In genomic region chr17:9765680-9766250, GRCm38 (mm10) we compare ENCODE assay signal across 11 mouse cellular contexts.
DNase-seq lines count a peak whose midpoint lies in the region; ATAC-seq and TF ChIP-seq lines count a peak whose summit lies in the region.
"Had no signal": no experiment of that assay in that cellular context is flagged by ENCODE, and none has a peak within 500 bp of the region (broad histone marks: within the 10 kb centered on the region; RNA-seq: fewer than 3 reads in every experiment).

No protein-coding gene starts in this region.

- peak overlapping the region; percentile 15; the same call in 1 of the 2 replicates for H3K27ac ChIP-seq in cortical plate, adult 2 months (ENCODE audit: insufficient read depth, low read length)
- H3K27ac ChIP-seq in hindbrain, embryonic 11.5 days (ENCODE audit: low read depth, low read length) = peak overlapping the region; percentile 91
- peak overlapping the region; percentile 79 for H3K27ac ChIP-seq in midbrain, embryonic 15.5 days

- no peak overlapping the region; the same call in 1 of the 2 replicates for H3K4me3 ChIP-seq in cortical plate, adult 2 months (ENCODE audit: insufficient read depth, low read length)
- no peak overlapping the region for H3K4me3 ChIP-seq in hindbrain, embryonic 11.5 days (ENCODE audit: low read depth, low read length)
- H3K4me3 ChIP-seq in midbrain, embryonic 15.5 days = no peak overlapping the region

- no peak for TF ChIP-seq CTCF in cortical plate, adult 2 months (IDR thresholded peaks at IDR 0.05; ENCODE audit: extremely low read depth, insufficient read depth, low read length)

- ATAC-seq in hindbrain, embryonic 11.5 days (ENCODE audit: low FRiP score) = no peak
- no peak for ATAC-seq in midbrain, embryonic 15.5 days (replicated peaks)

- WGBS in hindbrain, embryonic 11.5 days = 44% methylated on average over 5 of the region's 5 CpGs
- WGBS in midbrain, embryonic 15.5 days = 47% methylated on average over 5 of the region's 5 CpGs

- no peaks in the 10 kb centered on the region for H3K9me3 ChIP-seq in hindbrain, embryonic 11.5 days (ENCODE audit: control insufficient read depth, low read length)
- H3K9me3 ChIP-seq in midbrain, embryonic 15.5 days = no peaks in the 10 kb centered on the region
- H3K9me3 ChIP-seq: limb, embryonic 10.5 days had no signal

- peaks cover 4% of the 10 kb centered on the region; the same call in 1 of the 2 replicates for H3K4me1 ChIP-seq in cortical plate, adult 2 months (ENCODE audit: control insufficient read depth, insufficient read depth, low read length)
- H3K4me1 ChIP-seq in hindbrain, embryonic 11.5 days (replicated peaks; ENCODE audit: control insufficient read depth, insufficient read depth, low read length) = 0 out of 2 replicates have a peak, but pooled peaks cover 2% of the 10 kb centered on the region
- peaks cover 34% of the 10 kb centered on the region for H3K4me1 ChIP-seq in midbrain, embryonic 15.5 days

- no peaks in the 10 kb centered on the region for H3K36me3 ChIP-seq in hindbrain, embryonic 11.5 days (ENCODE audit: control insufficient read depth, insufficient read depth, low read length)
- H3K36me3 ChIP-seq in midbrain, embryonic 15.5 days (replicated peaks) = no peaks in the 10 kb centered on the region
- H3K36me3 ChIP-seq: limb, embryonic 10.5 days had no signal

- H3K4me2 ChIP-seq in hindbrain, embryonic 11.5 days (replicated peaks; ENCODE audit: low read depth, low read length) = no peak overlapping the region
- no peak overlapping the region for H3K4me2 ChIP-seq in midbrain, embryonic 15.5 days

- no peak overlapping the region; the same call in 1 of the 2 replicates for H3K9ac ChIP-seq in hindbrain, embryonic 11.5 days (ENCODE audit: low read depth, low read length)
- H3K9ac ChIP-seq in midbrain, embryonic 15.5 days = no peak overlapping the region

- no peak for TF ChIP-seq POLR2A in cortical plate, adult 2 months (IDR thresholded peaks at IDR 0.05; ENCODE audit: extremely low read depth, insufficient read depth, low read length)

- H3K27me3 ChIP-seq in hindbrain, embryonic 11.5 days (ENCODE audit: control insufficient read depth, insufficient read depth, low read length) = no peaks in the 10 kb centered on the region
- peaks cover 6% of the 10 kb centered on the region; the same call in 1 of the 2 replicates for H3K27me3 ChIP-seq in midbrain, embryonic 15.5 days (replicated peaks)

- DNase-seq in cerebellum, postnatal 10 days = peak; percentile 46 to 66
- DNase-seq in cerebellum, adult 9-10 months = no peak
- DNase-seq in hindbrain, embryonic 11.5 days (ENCODE audit: low spot score) = no peak
- no peak for DNase-seq in frontal cortex, postnatal 14 days (ENCODE audit: low spot score in 2 of 2)
- no peak for DNase-seq in kidney, adult 11 months
- DNase-seq in adrenal gland, postnatal 14 days = no peak
- DNase-seq: gastrocnemius, postnatal 14 days; kidney, adult 8-10 months had no signal

Comparison
In these comparisons a context has a peak if more than half of its experiments do, and no peak if none do; other contexts are left out.
1. DNase-seq: peak in cerebellum, postnatal 10 days (2 of 2); none in cerebellum, adult 9-10 months (single experiment), hindbrain, embryonic 11.5 days (single experiment), frontal cortex, postnatal 14 days (0 of 2), kidney, adult 11 months (single experiment) and adrenal gland, postnatal 14 days (single experiment).
2. H3K27ac ChIP-seq: peak in every context shown above with its lines; median percentile 91 in hindbrain, embryonic 11.5 days; 79 in midbrain, embryonic 15.5 days; 15 in cortical plate, adult 2 months.